Mouse (Mus musculus) stomach, embryonic 16.5 days (tissue): Measurements from ENCODE around the gene Tns4. TPM values are rescaled to one million over a fixed set of nuclear protein-coding genes. Genes with fewer than 3 reads are reported as not detected.
A peak's percentile ranks its signal among the peaks of the same experiment; 100 is the strongest.

Source experiments
- ATAC-seq: fragments of 200-750 bp; cut with Nextera tagmentation; 2 replicates; pipeline ENCODE4 v1.8.0; 2017; ENCODE audit warnings: moderate number of reproducible peaks, moderate TSS enrichment; ENCODE audit not compliant: insufficient read depth, low FRiP score
- H3K27ac ChIP-seq: fragments of 300-500 bp; sonication (generic); 2 replicates; pipeline ENCODE4 v1.5.1; 2014; ENCODE audit warnings: low read length
- H3K27me3 ChIP-seq: fragments of 300-500 bp; sonication (generic); 2 replicates; pipeline ENCODE4 v1.6.1; 2014; ENCODE audit warnings: low read length, control low read depth, mixed read lengths; ENCODE audit not compliant: control insufficient read depth, insufficient read depth
- H3K36me3 ChIP-seq: fragments of 300-500 bp; sonication (generic); 2 replicates; pipeline ENCODE4 v1.6.1; 2014; ENCODE audit warnings: low read length; ENCODE audit not compliant: control insufficient read depth, insufficient read depth
- H3K4me1 ChIP-seq: fragments of 300-500 bp; sonication (generic); 2 replicates; pipeline ENCODE4 v1.6.1; 2014; ENCODE audit warnings: low read length, control low read depth, mixed read lengths; ENCODE audit not compliant: control insufficient read depth, insufficient read depth
- H3K4me2 ChIP-seq: fragments of 300-500 bp; sonication (generic); 2 replicates; pipeline ENCODE4 v1.6.1; 2014; ENCODE audit warnings: low read depth, low read length, mixed read lengths
- H3K4me3 ChIP-seq: fragments of 300-500 bp; sonication (generic); replicated peaks from 2 replicates; pipeline ENCODE4 v1.5.1; 2014; ENCODE audit warnings: mild to moderate bottlenecking, low read length
- H3K9ac ChIP-seq: fragments of 300-500 bp; sonication (generic); 2 replicates; pipeline ENCODE4 v1.6.1; 2014; ENCODE audit warnings: low read length
- H3K9me3 ChIP-seq: fragments of 300-500 bp; sonication (generic); replicated peaks from 2 replicates; pipeline ENCODE4 v1.6.1; 2016; ENCODE audit warnings: low read length, control low read depth; ENCODE audit not compliant: control insufficient read depth
- WGBS: fragments of 180-500 bp; shearing (Covaris S2); extraction: QIAGEN DNeasy Blood & Tissue Kit; methylation state at CpG from one replicate; pipeline ENCODE4 v1.1.7; 2014; 5-methylcytosine and 5-hydroxymethylcytosine counted together
- polyA plus RNA-seq: library from polyadenylated mRNA; unstranded; fragments of >200 nt; fragmentation: Nextera tagmentation; extraction: Ambion mirVana; gene quantifications from 2 replicates; pipeline ENCODE4 v1.2.1, GENCODE M21; 2015

Gene Tns4
- 1.8 and 2.4 TPM in 2 replicates for polyA plus RNA-seq

GRCm38 (mm10) chr11:99089077-99089601 lies at the start of gene Tns4:
Gene Tns4 (minus strand): TSS chr11:99089306.
- WGBS, result 58% methylated on average over 14 of the region's 14 CpGs
- Histone ChIP-seq H3K4me1 (no peaks in the 10 kb centered on the region), H3K4me3 (peak within 1 kb of the TSS; percentile 23), H3K4me2 (peak within 1 kb of the TSS; percentile 39), H3K27me3 (no peaks in the 10 kb centered on the region), H3K27ac (no peak within 1 kb of the TSS), H3K9ac (peak within 1 kb of the TSS; percentile 49), H3K9me3 (no peaks in the 10 kb centered on the region), H3K36me3 (no peaks in the 10 kb centered on the region)
- peak; percentile 80; the same call in 1 of the 2 replicates for ATAC-seq

GRCm38 (mm10) chr11:99137385-99137784 lies 48.3 kb upstream of the Tns4 start:
- Histone ChIP-seq H3K27ac (no peak overlapping the region), H3K4me1 (peaks cover 37% of the 10 kb centered on the region), H3K36me3 (no peaks in the 10 kb centered on the region), H3K4me3 (no peak overlapping the region), H3K9me3 (no peaks in the 10 kb centered on the region), H3K27me3 (no peaks in the 10 kb centered on the region), H3K9ac (no peak overlapping the region), H3K4me2 (no peak overlapping the region)
- 69% methylated on average over 4 of the region's 4 CpGs for WGBS
- ATAC-seq, result no peak

- no peaks in the 10 kb centered on the region for H3K36me3 ChIP-seq
- H3K27me3 ChIP-seq, result no peaks in the 10 kb centered on the region
- H3K4me1 ChIP-seq, result peaks cover 37% of the 10 kb centered on the region
- no peak for ATAC-seq
- H3K9me3 ChIP-seq, result no peaks in the 10 kb centered on the region
- no peak overlapping the region for H3K9ac ChIP-seq
- no peak overlapping the region for H3K27ac ChIP-seq
- H3K4me2 ChIP-seq, result no peak overlapping the region
- no peak overlapping the region for H3K4me3 ChIP-seq
- 71% methylated on average over 4 of the region's 4 CpGs for WGBS
These were observed 47.9 kb upstream of the Tns4 start for GRCm38 (mm10) chr11:99136961-99137360.

GRCm38 (mm10) chr11:99136361-99136760 lies 47.3 kb upstream of the Tns4 start:
- no peaks in the 10 kb centered on the region for H3K36me3 ChIP-seq
- H3K27me3 ChIP-seq, result no peaks in the 10 kb centered on the region
- H3K9me3 ChIP-seq, result no peaks in the 10 kb centered on the region
- H3K4me3 ChIP-seq, result no peak overlapping the region
- H3K4me2 ChIP-seq, result no peak overlapping the region
- peaks cover 40% of the 10 kb centered on the region for H3K4me1 ChIP-seq
- no peak overlapping the region for H3K27ac ChIP-seq
- ATAC-seq, result no peak
- no peak overlapping the region for H3K9ac ChIP-seq
- 46% methylated on average over 3 of the region's 3 CpGs for WGBS

- Histone ChIP-seq H3K4me3 (no peak overlapping the region), H3K4me2 (no peak overlapping the region), H3K9me3 (no peaks in the 10 kb centered on the region), H3K27ac (peak overlapping the region; percentile 69), H3K36me3 (no peaks in the 10 kb centered on the region), H3K9ac (no peak overlapping the region), H3K4me1 (peaks cover 42% of the 10 kb centered on the region), H3K27me3 (no peaks in the 10 kb centered on the region)
- 60% methylated on average over 8 of the region's 8 CpGs for WGBS
- ATAC-seq, result no peak
These were observed 45.9 kb upstream of the Tns4 start for GRCm38 (mm10) chr11:99135047-99135440.

- Histone ChIP-seq H3K9ac (no peak overlapping the region), H3K4me3 (no peak overlapping the region), H3K36me3 (no peaks in the 10 kb centered on the region), H3K4me1 (peaks cover 42% of the 10 kb centered on the region), H3K27ac (peak overlapping the region; percentile 69), H3K9me3 (no peaks in the 10 kb centered on the region), H3K4me2 (no peak overlapping the region), H3K27me3 (no peaks in the 10 kb centered on the region)
- ATAC-seq, result no peak
- WGBS, result 35% methylated on average over 15 of the region's 15 CpGs
These were observed 45.4 kb upstream of the Tns4 start for GRCm38 (mm10) chr11:99134266-99135046.

GRCm38 (mm10) chr11:99133285-99133897 lies 44.3 kb upstream of the Tns4 start:
- H3K9me3 ChIP-seq, result no peaks in the 10 kb centered on the region
- peak overlapping the region; percentile 69 for H3K27ac ChIP-seq
- 26% methylated on average over 5 of the region's 5 CpGs for WGBS
- H3K36me3 ChIP-seq, result no peaks in the 10 kb centered on the region
- no peak for ATAC-seq
- H3K4me2 ChIP-seq, result no peak overlapping the region
- no peaks in the 10 kb centered on the region for H3K27me3 ChIP-seq
- peaks cover 39% of the 10 kb centered on the region for H3K4me1 ChIP-seq
- no peak overlapping the region for H3K4me3 ChIP-seq
- no peak overlapping the region for H3K9ac ChIP-seq

- peak; percentile 74 for ATAC-seq
- no peaks in the 10 kb centered on the region for H3K36me3 ChIP-seq
- H3K4me3 ChIP-seq, result peak overlapping the region; percentile 4; the same call in 1 of the 2 replicates
- peak overlapping the region; percentile 37; the same call in 1 of the 2 replicates for H3K9ac ChIP-seq
- no peaks in the 10 kb centered on the region for H3K27me3 ChIP-seq
- no peaks in the 10 kb centered on the region for H3K9me3 ChIP-seq
- peaks cover 44% of the 10 kb centered on the region for H3K4me1 ChIP-seq
- 3% methylated on average over 11 of the region's 11 CpGs for WGBS
- peak overlapping the region; percentile 81 for H3K27ac ChIP-seq
- H3K4me2 ChIP-seq, result peak overlapping the region; percentile 34
These were observed 43.1 kb upstream of the Tns4 start for GRCm38 (mm10) chr11:99132091-99132730.

GRCm38 (mm10) chr11:99131463-99131840 lies 42.3 kb upstream of the Tns4 start:
- H3K27ac ChIP-seq, result peak overlapping the region; percentile 81; the same call in 1 of the 2 replicates
- H3K9me3 ChIP-seq, result no peaks in the 10 kb centered on the region
- no peaks in the 10 kb centered on the region for H3K27me3 ChIP-seq
- WGBS, result 33% methylated on average over 12 of the region's 12 CpGs
- peak overlapping the region; percentile 34 for H3K4me2 ChIP-seq
- no peak for ATAC-seq
- H3K36me3 ChIP-seq, result no peaks in the 10 kb centered on the region
- H3K4me3 ChIP-seq, result no peak overlapping the region
- H3K9ac ChIP-seq, result no peak overlapping the region
- H3K4me1 ChIP-seq, result peaks cover 52% of the 10 kb centered on the region
